10 mouse cellular contexts compared by ENCODE assay signal in genomic region chr11:44897140-44897665, GRCm38 (mm10).
A peak's percentile ranks its signal among the peaks of the same experiment; 100 is the strongest.
DNase-seq lines count a peak whose midpoint lies in the region; ATAC-seq and TF ChIP-seq lines count a peak whose summit lies in the region.
"Had no signal": no experiment of that assay in that cellular context is flagged by ENCODE, and none has a peak within 500 bp of the region (broad histone marks: within the 10 kb centered on the region; RNA-seq: fewer than 3 reads in every experiment).

No protein-coding gene starts in this region.

- no peak for TF ChIP-seq CTCF in gastrocnemius, adult 2 months (IDR thresholded peaks at IDR 0.05)
- TF ChIP-seq CTCF in testis, adult 2 months (IDR thresholded peaks at IDR 0.05; ENCODE audit: control insufficient read depth, insufficient read depth, insufficient replicate concordance, low read depth, low read length), result no peak
- no peak for TF ChIP-seq CTCF in hindbrain, postnatal 0 days (IDR thresholded peaks at IDR 0.05; ENCODE audit: low read depth)

- H3K4me3 ChIP-seq in gastrocnemius, adult 2 months, result no peak overlapping the region
- peak overlapping the region; percentile 46; the same call in 1 of the 2 replicates for H3K4me3 ChIP-seq in testis, adult 2 months (ENCODE audit: control insufficient read depth, low read depth, low read length)
- H3K4me3 ChIP-seq in hindbrain, postnatal 0 days (ENCODE audit: low read length), result no peak overlapping the region

- DNase-seq in gastrocnemius, adult 2 months, result peak; percentile 20
- DNase-seq in gastrocnemius, postnatal 25 days, result no peak
- DNase-seq in testis, postnatal 14 days (ENCODE audit: low spot score), result no peak
- peak; percentile 60 for DNase-seq in heart, postnatal 4 days
- DNase-seq in hindbrain, postnatal 0 days (ENCODE audit: low spot score), result no peak
- DNase-seq in cerebellum, postnatal 25 days, result no peak
- DNase-seq in layer of hippocampus, postnatal 36 days, result no peak
- DNase-seq: adrenal gland, adult 2 months; cerebellum, adult 9-11 months had no signal

- ATAC-seq in hindbrain, postnatal 0 days, result no peak

- no peaks in the 10 kb centered on the region for H3K4me1 ChIP-seq in testis, adult 2 months (ENCODE audit: control insufficient read depth, insufficient read depth, low read length)
- no peaks in the 10 kb centered on the region for H3K4me1 ChIP-seq in hindbrain, postnatal 0 days (ENCODE audit: insufficient read depth, low read length)

- H3K4me2 ChIP-seq in hindbrain, postnatal 0 days (ENCODE audit: low read depth, low read length), result no peak overlapping the region

- 54% methylated on average over 10 of the region's 10 CpGs for WGBS in hindbrain, postnatal 0 days

- peak overlapping the region; percentile 64 for H3K27ac ChIP-seq in gastrocnemius, adult 2 months
- H3K27ac ChIP-seq in testis, adult 2 months (ENCODE audit: control insufficient read depth, insufficient read depth, low read depth, low read length), result no peak overlapping the region; the same call in 1 of the 2 replicates
- H3K27ac ChIP-seq in hindbrain, postnatal 0 days, result no peak overlapping the region

- TF ChIP-seq POLR2A in testis, adult 2 months (IDR thresholded peaks at IDR 0.05; ENCODE audit: control insufficient read depth, low read depth, low read length), result no peak

- H3K36me3 ChIP-seq in testis, adult 2 months (ENCODE audit: control insufficient read depth, insufficient read depth, low read length), result no peaks in the 10 kb centered on the region
- no peaks in the 10 kb centered on the region for H3K36me3 ChIP-seq in hindbrain, postnatal 0 days (ENCODE audit: insufficient read depth, low read length)

- no peaks in the 10 kb centered on the region for H3K27me3 ChIP-seq in testis, adult 2 months (ENCODE audit: control insufficient read depth, insufficient read depth, low read length)
- H3K27me3 ChIP-seq in hindbrain, postnatal 0 days (ENCODE audit: insufficient read depth, low read length), result no peaks in the 10 kb centered on the region

- intact Hi-C loops in gastrocnemius, adult 2 months (cut with DNase I), result no loop called here

- no peak overlapping the region for H3K9ac ChIP-seq in hindbrain, postnatal 0 days (replicated peaks; ENCODE audit: low read length)

- no peaks in the 10 kb centered on the region for H3K9me3 ChIP-seq in hindbrain, postnatal 0 days (ENCODE audit: low read length)

Comparison
In these comparisons a context has a peak if more than half of its experiments do, and no peak if none do; other contexts are left out.
1. DNase-seq: peak in gastrocnemius, adult 2 months (single experiment) and heart, postnatal 4 days (single experiment); none in gastrocnemius, postnatal 25 days (single experiment), testis, postnatal 14 days (single experiment), hindbrain, postnatal 0 days (single experiment), cerebellum, postnatal 25 days (0 of 2) and layer of hippocampus, postnatal 36 days (0 of 2).